ENCODE assay signal across 10 mouse cellular contexts in genomic region chr3:88027434-88028186, GRCm38 (mm10). TPM values are rescaled to one million over a fixed set of nuclear protein-coding genes. Genes with fewer than 3 reads are reported as not detected.
DNase-seq lines count a peak whose midpoint lies in the region; ATAC-seq and TF ChIP-seq lines count a peak whose summit lies in the region.
"Had no signal": no experiment of that assay in that cellular context is flagged by ENCODE, and none has a peak within 500 bp of the region (broad histone marks: within the 10 kb centered on the region; RNA-seq: fewer than 3 reads in every experiment).

Gene Hapln2 (minus strand): TSS chr3:88027583.

- no peak within 1 kb of the TSS for H3K27ac ChIP-seq in gastrocnemius, adult 2 months

- H3K4me1 ChIP-seq in lung, adult 2 months (ENCODE audit: control insufficient read depth, insufficient read depth, low read length), result peaks cover 6% of the 10 kb centered on the region; the same call in 1 of the 2 replicates

- no peak for DNase-seq in gastrocnemius, adult 2 months
- DNase-seq in gastrocnemius, postnatal 25 days, result no peak
- no peak for DNase-seq in lung, adult 2 months
- no peak for DNase-seq in lung, postnatal 25 days (ENCODE audit: low spot score)
- peak; percentile 66 for DNase-seq in ZHBTc4 (ENCODE audit: low read depth, low spot score)
- DNase-seq in testis, postnatal 14 days (ENCODE audit: low spot score), result no peak
- DNase-seq in spleen, adult 12 weeks (ENCODE audit: low spot score), result no peak
- DNase-seq: cerebellum, postnatal 36 days had no signal

- no peak within 1 kb of the TSS for H3K4me3 ChIP-seq in gastrocnemius, adult 2 months
- H3K4me3 ChIP-seq in lung, adult 2 months (replicated peaks; ENCODE audit: extremely low read depth, low read depth, low read length), result no peak within 1 kb of the TSS

- 55% methylated on average over 5 of the region's 5 CpGs for WGBS in lung, adult 2 months

- intact Hi-C loops in gastrocnemius, adult 2 months (cut with DNase I), result loop anchor here (5.0 kb wide), 1 partner anchor 45 kb away; no protein-coding TSS in a partner anchor

- TF ChIP-seq POLR2A in lung, adult 2 months (IDR thresholded peaks at IDR 0.05; ENCODE audit: borderline replicate concordance, extremely low read depth, low read depth, low read length), result no peak

- TF ChIP-seq CTCF in gastrocnemius, adult 2 months (IDR thresholded peaks at IDR 0.05), result peak; percentile 64
- TF ChIP-seq CTCF in lung, adult 2 months (IDR thresholded peaks at IDR 0.05; ENCODE audit: insufficient read depth, low read length), result peak; percentile 15; the same call in 1 of the 2 replicates

- peak; percentile 48; the same call in 1 of the 2 replicates for ATAC-seq in megakaryocyte progenitor cell, adult 5-6 weeks (replicated peaks; ENCODE audit: poor library complexity)
- ATAC-seq: hindbrain, embryonic 16.5 days had no signal

RNA-seq across cellular contexts. Expression of gene Hapln2, which starts in this region (rescaled TPM):
- not detected for total RNA-seq in gastrocnemius, adult 2 months (2021)
- not detected for total RNA-seq in gastrocnemius, postnatal 25 days (2021)
- polyA plus RNA-seq in lung, adult 2 months (2012; rRNA removed), result 0.06 and 0.37 TPM in 2 replicates
- not detected in 2 replicates for total RNA-seq in megakaryocyte progenitor cell, adult 5-6 weeks (2015)
- not detected in 2 replicates for total RNA-seq in megakaryocyte progenitor cell, adult 5-6 weeks (2017)

Comparison
In these comparisons a context has a peak if more than half of its experiments do, and no peak if none do; other contexts are left out.
1. Peak in ATAC-seq in megakaryocyte progenitor cell, adult 5-6 weeks; RNA of the gene not detected or under 1 TPM.